Mouse (Mus musculus) midbrain, embryonic 11.5 days (tissue): ENCODE measurements around the gene Dst. TPM values are rescaled to one million over a fixed set of nuclear protein-coding genes. Genes with fewer than 3 reads are reported as not detected.

Experiments used
- ATAC-seq: fragments of 200-750 bp; cut with Nextera tagmentation; 2 replicates; pipeline ENCODE4 v1.8.0; 2017; ENCODE audit warnings: moderate TSS enrichment, moderate library complexity; ENCODE audit not compliant: low FRiP score
- DNase-seq: peaks from one replicate; pipeline ENCODE4 v3.0.0; 2015; ENCODE audit warnings: low spot score; ENCODE audit errors: missing footprints
- H3K27ac ChIP-seq: fragments of 300-500 bp; sonication (generic); 2 replicates; pipeline ENCODE4 v1.5.1; 2014; ENCODE audit warnings: low read depth, low read length
- H3K27me3 ChIP-seq: fragments of 300-500 bp; sonication (generic); 2 replicates; pipeline ENCODE4 v1.6.1; 2014; ENCODE audit warnings: mild to moderate bottlenecking, low read length, moderate library complexity, mixed read lengths; ENCODE audit not compliant: control insufficient read depth, insufficient read depth
- H3K36me3 ChIP-seq: fragments of 300-500 bp; sonication (generic); 2 replicates; pipeline ENCODE4 v1.6.1; 2014; ENCODE audit warnings: mild to moderate bottlenecking, low read length, moderate library complexity, mixed read lengths; ENCODE audit not compliant: control insufficient read depth, insufficient read depth
- H3K4me1 ChIP-seq: fragments of 300-500 bp; sonication (generic); 2 replicates; pipeline ENCODE4 v1.6.1; 2014; ENCODE audit warnings: low read length; ENCODE audit not compliant: control insufficient read depth, insufficient read depth
- H3K4me2 ChIP-seq: fragments of 300-500 bp; sonication (generic); 2 replicates; pipeline ENCODE4 v1.6.1; 2014; ENCODE audit warnings: mild to moderate bottlenecking, moderate library complexity
- H3K4me3 ChIP-seq: fragments of 300-500 bp; sonication (generic); 2 replicates; pipeline ENCODE4 v1.5.1; 2014; ENCODE audit warnings: low read depth, low read length
- H3K9ac ChIP-seq: fragments of 300-500 bp; sonication (generic); 2 replicates; pipeline ENCODE4 v1.6.1; 2014; ENCODE audit warnings: low read length
- H3K9me3 ChIP-seq: fragments of 300-500 bp; sonication (generic); 2 replicates; pipeline ENCODE4 v1.6.1; 2016; ENCODE audit warnings: low read length; ENCODE audit not compliant: control insufficient read depth
- WGBS: fragments of 180-500 bp; shearing (Covaris S2); extraction: QIAGEN DNeasy Blood & Tissue Kit; methylation state at CpG from one replicate; pipeline ENCODE4 v1.1.7; 2014; 5-methylcytosine and 5-hydroxymethylcytosine counted together
- polyA plus RNA-seq: library from polyadenylated mRNA; unstranded; fragments of >200 nt; fragmentation: Nextera tagmentation; extraction: Ambion mirVana; gene quantifications from 2 replicates; pipeline ENCODE4 v1.2.1, GENCODE M21; 2014

The Dst gene
- polyA plus RNA-seq, 1 experiment from 2014 or later, result 33.3 TPM

- Histone ChIP-seq H3K4me2 (no peak overlapping the region), H3K27me3 (no peaks in the 10 kb centered on the region), H3K27ac (no peak overlapping the region), H3K9me3 (no peaks in the 10 kb centered on the region), H3K4me1 (no peaks in the 10 kb centered on the region), H3K9ac (no peak overlapping the region), H3K36me3 (no peaks in the 10 kb centered on the region), H3K4me3 (no peak overlapping the region)
- no peak for DNase-seq
- 86% methylated on average over 3 of the region's 3 CpGs for WGBS
- no peak for ATAC-seq
Measured at GRCm38 (mm10) chr1:34033958-34034357, 125.9 kb downstream of the Dst start.

- 93% methylated on average over 12 of the region's 12 CpGs for WGBS
- Histone ChIP-seq H3K27me3 (no peaks in the 10 kb centered on the region), H3K9me3 (no peaks in the 10 kb centered on the region), H3K4me3 (no peak overlapping the region), H3K9ac (no peak overlapping the region), H3K4me1 (no peaks in the 10 kb centered on the region; the same call in none of the 2 replicates), H3K36me3 (no peaks in the 10 kb centered on the region), H3K4me2 (no peak overlapping the region), H3K27ac (no peak overlapping the region)
- no peak for ATAC-seq
- DNase-seq, result no peak
Measured at GRCm38 (mm10) chr1:34036111-34036510, 128.1 kb downstream of the Dst start.

GRCm38 (mm10) chr1:34038571-34038970, 130.5 kb downstream of the Dst start:
- no peak overlapping the region for H3K27ac ChIP-seq
- no peak overlapping the region for H3K4me2 ChIP-seq
- no peaks in the 10 kb centered on the region for H3K27me3 ChIP-seq
- DNase-seq (peak; percentile 39), ATAC-seq (no peak)
- no peaks in the 10 kb centered on the region for H3K9me3 ChIP-seq
- WGBS, result 90% methylated on average over 7 of the region's 7 CpGs
- no peaks in the 10 kb centered on the region for H3K36me3 ChIP-seq
- no peak overlapping the region for H3K4me3 ChIP-seq
- H3K4me1 ChIP-seq, result peaks cover 4% of the 10 kb centered on the region
- H3K9ac ChIP-seq, result no peak overlapping the region

GRCm38 (mm10) chr1:34040049-34040448, 132.0 kb downstream of the Dst start:
- Histone ChIP-seq H3K9me3 (no peaks in the 10 kb centered on the region), H3K4me3 (no peak overlapping the region), H3K9ac (no peak overlapping the region), H3K4me2 (no peak overlapping the region), H3K36me3 (no peaks in the 10 kb centered on the region), H3K4me1 (peaks cover 4% of the 10 kb centered on the region), H3K27ac (no peak overlapping the region), H3K27me3 (no peaks in the 10 kb centered on the region)
- no peak for ATAC-seq
- DNase-seq, result peak; percentile 65
- 82% methylated on average over 3 of the region's 3 CpGs for WGBS

- no peaks in the 10 kb centered on the region for H3K9me3 ChIP-seq
- peaks cover 4% of the 10 kb centered on the region for H3K4me1 ChIP-seq
- no peak overlapping the region for H3K4me2 ChIP-seq
- H3K9ac ChIP-seq, result no peak overlapping the region
- WGBS, result 68% methylated on average over 8 of the region's 8 CpGs
- no peaks in the 10 kb centered on the region for H3K27me3 ChIP-seq
- 0 out of 2 replicates have a peak, but pooled peaks have one; percentile 40 for ATAC-seq
- H3K36me3 ChIP-seq, result no peaks in the 10 kb centered on the region
- peak; percentile 74 for DNase-seq
- no peak overlapping the region for H3K27ac ChIP-seq
- H3K4me3 ChIP-seq, result no peak overlapping the region
Measured at GRCm38 (mm10) chr1:34040901-34041721, 133.1 kb downstream of the Dst start.

- Histone ChIP-seq H3K9ac (no peak overlapping the region), H3K36me3 (no peaks in the 10 kb centered on the region), H3K27ac (no peak overlapping the region), H3K4me2 (no peak overlapping the region), H3K4me3 (no peak overlapping the region), H3K9me3 (no peaks in the 10 kb centered on the region), H3K27me3 (no peaks in the 10 kb centered on the region), H3K4me1 (peaks cover 4% of the 10 kb centered on the region)
- 58% methylated on average over 3 of the region's 3 CpGs for WGBS
- no peak for ATAC-seq
- peak; percentile 79 for DNase-seq
Measured at GRCm38 (mm10) chr1:34042299-34042698, 134.3 kb downstream of the Dst start.

- no peak for ATAC-seq
Measured at GRCm38 (mm10) chr1:34043327-34043726, 135.3 kb downstream of the Dst start.

GRCm38 (mm10) chr1:34043836-34044550, 136.0 kb downstream of the Dst start:
- H3K4me1 ChIP-seq, result peaks cover 4% of the 10 kb centered on the region
- no peaks in the 10 kb centered on the region for H3K9me3 ChIP-seq
- H3K36me3 ChIP-seq, result no peaks in the 10 kb centered on the region
- no peaks in the 10 kb centered on the region for H3K27me3 ChIP-seq
- H3K4me2 ChIP-seq, result no peak overlapping the region
- DNase-seq (peak; percentile 77), ATAC-seq (no peak)
- WGBS, result 93% methylated on average over 7 of the region's 7 CpGs
- no peak overlapping the region for H3K27ac ChIP-seq
- no peak overlapping the region for H3K9ac ChIP-seq
- H3K4me3 ChIP-seq, result no peak overlapping the region

More at GRCm38 (mm10) chr1:34043327-34043726, 135.3 kb downstream of the Dst start:
- no peak for DNase-seq
- Histone ChIP-seq H3K4me3 (no peak overlapping the region), H3K27me3 (no peaks in the 10 kb centered on the region), H3K9ac (no peak overlapping the region), H3K4me1 (peaks cover 4% of the 10 kb centered on the region), H3K4me2 (no peak overlapping the region), H3K9me3 (no peaks in the 10 kb centered on the region), H3K27ac (no peak overlapping the region), H3K36me3 (no peaks in the 10 kb centered on the region)
- WGBS, result 87% methylated on average over 8 of the region's 8 CpGs

- Histone ChIP-seq H3K27me3 (no peaks in the 10 kb centered on the region), H3K27ac (no peak overlapping the region), H3K4me1 (peaks cover 4% of the 10 kb centered on the region), H3K4me2 (no peak overlapping the region), H3K9me3 (no peaks in the 10 kb centered on the region), H3K9ac (no peak overlapping the region), H3K36me3 (no peaks in the 10 kb centered on the region), H3K4me3 (no peak overlapping the region)
- ATAC-seq (no peak), DNase-seq (peak; percentile 37)
- WGBS, result 88% methylated on average over 3 of the region's 3 CpGs
Measured at GRCm38 (mm10) chr1:34044675-34045074, 136.7 kb downstream of the Dst start.
